Mouse (Mus musculus) G1E (cell line): ENCODE measurements around the gene Rubcn.

ENCODE experiments used
- CTCF ChIP-seq: IDR thresholded peaks from 2 replicates; pipeline ENCODE4 v1.5.1; 2012; ENCODE audit warnings: low read depth, low read length, inconsistent platforms, mixed read lengths
- GATA1 ChIP-seq: IDR thresholded peaks from 2 replicates; pipeline ENCODE4 v1.6.1; 2012; ENCODE audit warnings: borderline replicate concordance, low read length, inconsistent platforms, mixed read lengths
- GATA2 ChIP-seq: IDR thresholded peaks from 2 replicates; pipeline ENCODE4 v1.6.1; 2012; ENCODE audit warnings: low read depth, low read length, inconsistent platforms, borderline replicate concordance
- TAL1 ChIP-seq: conservative IDR thresholded peaks from 2 replicates; pipeline ENCODE4 v1.6.1; 2012; ENCODE audit warnings: low read depth, low read length, inconsistent platforms, mixed read lengths

DNA sequence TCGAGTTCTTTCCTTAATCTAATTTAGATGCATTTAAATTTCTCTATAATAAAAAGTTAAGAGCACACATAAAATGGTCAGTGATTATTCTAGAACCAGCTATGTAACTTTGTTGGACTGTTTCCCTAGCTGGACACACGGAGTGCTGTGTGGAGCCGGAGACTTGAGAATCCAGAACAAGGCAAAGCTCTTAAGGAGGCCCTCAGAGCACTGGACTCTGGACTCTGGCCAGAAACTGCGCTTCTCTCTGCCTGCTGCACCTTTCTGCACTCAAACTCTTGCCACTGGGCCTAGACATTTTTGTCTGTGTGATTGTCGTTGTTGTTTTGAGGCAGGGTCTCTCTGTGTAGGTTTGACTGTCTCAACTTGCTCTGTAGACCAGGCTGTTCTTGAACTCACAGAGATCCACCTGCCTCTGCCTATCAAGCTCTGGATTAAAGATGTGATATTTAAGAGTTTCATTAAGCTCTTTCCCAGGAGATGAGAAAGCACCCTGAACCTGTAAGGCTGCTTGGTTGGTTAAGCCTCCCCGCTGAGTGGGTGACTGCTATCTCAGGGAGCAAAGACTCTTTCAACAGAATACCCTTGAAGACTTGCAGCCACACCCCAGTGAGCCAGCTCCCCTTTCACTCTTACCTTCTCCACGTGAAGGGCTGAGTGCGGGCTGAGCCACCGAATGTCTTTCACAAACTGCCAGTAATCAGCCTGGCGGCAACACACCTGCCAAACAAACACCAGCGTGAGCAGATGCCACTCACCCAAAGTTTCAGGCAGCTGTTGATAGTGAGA is 28.3 kb downstream of the Rubcn start:
- no peak for TF ChIP-seq CTCF
- no peak for TF ChIP-seq GATA1
- no peak for TF ChIP-seq GATA2
- no peak for TF ChIP-seq TAL1
